Mouse (Mus musculus): ENCODE data around the gene Zfand2b. TPM values are rescaled to one million over a fixed set of nuclear protein-coding genes. Genes with fewer than 3 reads are reported as not detected.

Gene Zfand2b
- polyA plus RNA-seq, 1 experiment from 2014 or later: 41.0 TPM

DNA sequence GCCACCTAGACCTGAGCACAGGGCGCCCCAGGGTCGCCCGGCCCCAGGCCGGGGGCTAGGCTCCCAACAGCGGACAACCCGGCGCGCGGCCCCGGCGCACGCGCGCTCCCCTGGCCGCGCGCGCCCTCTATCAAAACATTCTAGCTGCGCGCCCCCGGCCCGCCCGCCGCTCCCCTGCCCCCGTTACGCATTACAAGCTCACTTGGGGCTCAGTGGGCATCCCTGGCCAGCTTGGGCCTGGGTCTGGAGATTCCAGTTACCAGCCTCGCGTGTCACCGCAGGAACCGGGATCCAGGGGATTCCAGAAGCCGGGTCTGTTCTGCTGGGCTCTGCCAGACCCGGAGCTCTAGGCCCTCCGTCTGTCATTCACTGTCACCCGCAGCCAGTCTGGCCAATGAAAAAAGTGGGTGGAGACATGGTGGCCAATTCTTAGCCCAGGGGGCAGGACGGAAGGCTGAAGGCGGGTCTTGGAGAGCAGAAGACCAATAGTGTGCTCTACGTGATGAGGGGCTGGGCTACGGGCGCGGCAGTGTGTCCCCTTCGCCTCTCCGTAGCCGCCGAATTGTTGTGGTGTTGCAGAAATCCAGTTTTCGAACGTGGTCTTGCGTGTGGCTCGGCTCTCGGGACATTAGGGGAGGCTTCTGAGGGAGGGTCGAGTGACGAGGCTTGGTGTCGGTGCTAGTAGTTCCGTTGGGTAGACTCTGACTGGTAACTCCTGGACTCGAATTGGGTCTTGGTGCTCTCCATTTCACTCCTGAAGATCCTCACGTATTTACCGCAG, 23.4 kb downstream of the Zfand2b start, which contains the start of the genes Ankzf1 and Atg9a:
Ankzf1 (plus strand) TSS at position 530 of the 781 bp plus-strand sequence.
Atg9a (minus strand) TSS at position 575 of the 781 bp plus-strand sequence.
- Histone ChIP-seq H3K9me3 (ENCODE audit: control insufficient read depth, low read depth, low read length) (no peaks in the 10 kb centered on the region), H3K4me1 (ENCODE audit: control insufficient read depth, insufficient read depth, low read length) (peaks cover 13% of the 10 kb centered on the region), H3K9ac (replicated peaks; ENCODE audit: low read depth, low read length) (peak within 1 kb of the TSS; percentile 64), H3K27me3 (ENCODE audit: control insufficient read depth, insufficient read depth, low read length) (no peaks in the 10 kb centered on the region), H3K4me3 (ENCODE audit: low read depth, low read length) (peak within 1 kb of the TSS; percentile 61), H3K27ac (ENCODE audit: low read length) (peak within 1 kb of the TSS; percentile 89), H3K36me3 (ENCODE audit: control insufficient read depth, insufficient read depth, low read length) (peaks cover 19% of the 10 kb centered on the region; the same call in 1 of the 2 replicates), H3K4me2 (replicated peaks; ENCODE audit: low read depth, low read length) (peak within 1 kb of the TSS; percentile 70)
- peak; percentile 99 for ATAC-seq (ENCODE audit: insufficient number of reproducible peaks, insufficient read depth, low FRiP score, low read depth)
- under 1% methylated on average over 56 of the region's 56 CpGs for WGBS

DNA sequence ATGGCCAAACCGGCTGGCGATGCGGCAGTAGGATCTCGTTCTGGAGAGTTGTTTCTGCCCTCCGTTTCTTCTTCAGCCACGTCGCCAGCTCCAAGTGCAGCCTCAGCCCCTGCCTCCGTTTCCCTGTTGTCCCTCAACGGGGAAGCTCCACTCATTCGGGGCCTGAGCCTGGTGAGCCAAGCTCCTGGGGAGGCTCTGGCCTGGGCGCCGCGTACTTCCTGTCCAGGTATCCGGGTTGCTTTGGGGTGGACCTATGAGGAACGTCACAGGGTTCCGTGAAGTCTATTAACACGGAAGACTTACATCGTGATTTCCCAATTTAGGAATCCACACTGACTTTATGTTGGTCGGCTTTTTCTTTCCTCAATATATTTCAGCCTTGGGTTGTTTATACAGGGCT, 24.0 kb downstream of the Zfand2b start:
- Histone ChIP-seq H3K4me2 (replicated peaks; ENCODE audit: low read depth, low read length) (peak overlapping the region; percentile 70), H3K27me3 (ENCODE audit: control insufficient read depth, insufficient read depth, low read length) (no peaks in the 10 kb centered on the region), H3K27ac (ENCODE audit: low read length) (peak overlapping the region; percentile 89), H3K9ac (replicated peaks; ENCODE audit: low read depth, low read length) (peak overlapping the region; percentile 64), H3K9me3 (ENCODE audit: control insufficient read depth, low read depth, low read length) (no peaks in the 10 kb centered on the region), H3K36me3 (ENCODE audit: control insufficient read depth, insufficient read depth, low read length) (peaks cover 19% of the 10 kb centered on the region; the same call in 1 of the 2 replicates), H3K4me1 (ENCODE audit: control insufficient read depth, insufficient read depth, low read length) (peaks cover 13% of the 10 kb centered on the region), H3K4me3 (ENCODE audit: low read depth, low read length) (peak overlapping the region; percentile 61)
- WGBS: under 1% methylated on average over 19 of the region's 19 CpGs
- ATAC-seq (ENCODE audit: insufficient number of reproducible peaks, insufficient read depth, low FRiP score, low read depth): peak; percentile 47; the same call in 1 of the 2 replicates

DNA sequence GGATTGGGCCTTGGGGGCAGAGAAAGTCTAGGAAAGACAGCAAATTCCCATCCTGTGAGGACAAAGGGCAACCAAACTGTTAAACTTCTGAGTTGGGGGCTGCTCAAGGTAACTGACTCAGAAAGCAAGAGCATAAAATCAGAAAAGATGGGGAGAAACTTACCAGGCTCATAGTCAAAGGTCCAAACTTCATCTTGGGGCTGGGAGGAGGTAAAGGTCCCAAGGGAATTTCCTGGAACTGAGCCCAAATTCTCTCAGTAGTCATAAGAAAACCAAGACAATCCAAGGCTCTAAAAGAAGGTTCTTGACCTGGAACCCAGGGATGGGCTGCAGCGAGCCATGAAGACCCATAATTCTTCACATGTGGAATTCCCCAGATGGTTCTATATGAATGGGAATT, 32.8 kb downstream of the Zfand2b start:
- Histone ChIP-seq H3K27me3 (ENCODE audit: control insufficient read depth, insufficient read depth, low read length) (no peaks in the 10 kb centered on the region), H3K36me3 (ENCODE audit: control insufficient read depth, insufficient read depth, low read length) (peaks cover 35% of the 10 kb centered on the region), H3K9me3 (ENCODE audit: control insufficient read depth, low read depth, low read length) (no peaks in the 10 kb centered on the region), H3K9ac (replicated peaks; ENCODE audit: low read depth, low read length) (no peak overlapping the region), H3K4me2 (replicated peaks; ENCODE audit: low read depth, low read length) (no peak overlapping the region), H3K27ac (ENCODE audit: low read length) (no peak overlapping the region), H3K4me1 (ENCODE audit: control insufficient read depth, insufficient read depth, low read length) (no peaks in the 10 kb centered on the region), H3K4me3 (ENCODE audit: low read depth, low read length) (no peak overlapping the region)
- 92% methylated on average over 1 of the region's 1 CpGs for WGBS
- no peak for ATAC-seq (ENCODE audit: insufficient number of reproducible peaks, insufficient read depth, low FRiP score, low read depth)

DNA sequence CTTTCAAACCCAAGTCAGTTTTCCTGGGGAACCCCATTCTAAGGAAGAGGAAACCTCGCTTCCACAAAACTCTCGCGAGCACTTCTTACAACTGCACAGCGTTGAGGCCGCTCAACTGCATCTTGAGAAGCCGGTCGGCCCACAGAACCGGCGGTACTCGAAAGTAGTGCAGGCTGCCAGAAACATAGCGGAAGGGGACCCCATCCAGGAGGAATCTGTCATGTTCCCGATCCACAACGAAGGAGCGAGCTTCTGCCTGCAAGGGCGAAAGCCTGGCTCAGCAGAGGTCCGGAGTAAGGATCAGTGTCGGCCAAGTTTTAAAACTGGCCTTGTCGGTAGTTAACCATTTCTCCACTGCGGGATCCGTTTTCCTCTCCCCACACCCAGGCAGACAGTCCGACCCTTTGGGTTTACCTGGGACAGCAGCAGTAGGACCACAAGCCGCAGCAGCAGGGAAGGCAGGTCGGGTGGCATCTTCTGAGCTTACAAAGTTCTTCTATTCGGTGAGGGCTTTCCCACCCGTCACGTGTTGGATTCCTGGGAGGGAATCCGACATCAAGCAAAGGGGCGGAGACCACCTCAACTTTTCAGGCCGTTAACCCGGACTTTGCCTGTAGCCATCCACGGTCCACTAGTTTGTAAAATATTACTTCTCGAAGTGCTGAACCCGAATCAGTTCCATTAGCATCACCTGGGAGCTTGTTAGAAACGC, 40.7 kb downstream of the Zfand2b start:
- Histone ChIP-seq H3K4me1 (ENCODE audit: control insufficient read depth, insufficient read depth, low read length) (peaks cover 22% of the 10 kb centered on the region; the same call in 1 of the 2 replicates), H3K9ac (replicated peaks; ENCODE audit: low read depth, low read length) (peak overlapping the region; percentile 36; the same call in 1 of the 2 replicates), H3K4me3 (ENCODE audit: low read depth, low read length) (peak overlapping the region; percentile 36), H3K9me3 (ENCODE audit: control insufficient read depth, low read depth, low read length) (no peaks in the 10 kb centered on the region), H3K4me2 (replicated peaks; ENCODE audit: low read depth, low read length) (peak overlapping the region; percentile 41), H3K27me3 (ENCODE audit: control insufficient read depth, insufficient read depth, low read length) (no peaks in the 10 kb centered on the region), H3K27ac (ENCODE audit: low read length) (no peak overlapping the region), H3K36me3 (ENCODE audit: control insufficient read depth, insufficient read depth, low read length) (peaks cover 15% of the 10 kb centered on the region; the same call in 1 of the 2 replicates)
- WGBS: 10% methylated on average over 34 of the region's 34 CpGs
- ATAC-seq (ENCODE audit: insufficient number of reproducible peaks, insufficient read depth, low FRiP score, low read depth): no peak

DNA sequence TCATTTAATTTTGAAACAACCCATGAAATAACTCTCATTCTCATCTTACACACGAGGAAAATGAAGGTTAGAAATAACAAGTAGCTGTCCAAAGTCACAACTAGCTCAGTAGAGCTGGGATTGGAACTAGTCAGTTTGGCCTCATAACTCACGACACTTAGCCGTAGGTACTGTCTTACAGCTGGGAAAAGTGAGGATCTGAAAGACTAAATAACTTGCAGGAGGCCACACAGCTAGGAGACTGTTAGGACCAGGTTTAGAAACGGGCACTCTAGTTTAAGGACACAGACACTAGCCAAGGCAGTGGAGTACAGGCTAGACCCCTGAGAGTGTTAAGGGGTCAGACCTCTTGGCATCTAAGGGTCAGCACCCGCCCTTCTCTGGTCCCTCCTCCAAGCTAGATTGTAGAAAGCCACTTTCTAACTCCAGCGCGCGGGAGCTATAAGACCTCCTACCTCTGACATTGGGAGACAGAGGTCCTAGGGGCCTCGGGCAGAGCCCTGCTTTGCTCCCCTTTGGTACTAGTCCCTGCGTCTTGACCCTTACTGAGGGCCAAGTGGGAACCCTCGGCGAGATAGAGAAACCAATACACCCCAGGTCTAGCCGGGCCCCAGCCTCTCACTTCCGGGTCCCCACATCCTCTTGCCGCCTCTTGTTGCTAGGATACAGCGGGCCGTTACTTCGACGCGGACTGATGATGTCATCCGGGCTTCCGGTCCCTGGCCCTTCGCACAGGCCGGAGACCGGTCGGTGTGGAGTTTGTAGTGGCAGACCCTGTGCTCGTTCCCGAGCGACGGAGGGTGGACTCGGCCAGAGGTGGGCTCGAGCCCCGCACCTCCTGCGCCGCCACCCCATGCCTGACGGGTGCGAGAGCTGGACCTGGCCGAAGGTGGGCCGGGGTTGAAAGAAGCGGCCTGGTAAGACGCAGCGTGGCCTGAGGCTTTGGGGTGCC, 42.0 kb downstream of the Zfand2b start, which contains the start of the genes Glb1l and Stk16:
Glb1l (minus strand) TSS at position 678 of the 952 bp plus-strand sequence.
Stk16 (plus strand) TSS at position 703 of the 952 bp plus-strand sequence.
- H3K27ac ChIP-seq (ENCODE audit: low read length): peak within 1 kb of the TSS; percentile 10; the same call in 1 of the 2 replicates
- no peaks in the 10 kb centered on the region for H3K27me3 ChIP-seq (ENCODE audit: control insufficient read depth, insufficient read depth, low read length)
- peak within 1 kb of the TSS; percentile 93 for H3K4me3 ChIP-seq (ENCODE audit: low read depth, low read length)
- peak within 1 kb of the TSS; percentile 84 for H3K9ac ChIP-seq (replicated peaks; ENCODE audit: low read depth, low read length)
- ATAC-seq (ENCODE audit: insufficient number of reproducible peaks, insufficient read depth, low FRiP score, low read depth): peak; percentile 90
- H3K4me1 ChIP-seq (ENCODE audit: control insufficient read depth, insufficient read depth, low read length): peaks cover 22% of the 10 kb centered on the region; the same call in 1 of the 2 replicates
- no peaks in the 10 kb centered on the region for H3K9me3 ChIP-seq (ENCODE audit: control insufficient read depth, low read depth, low read length)
- 5% methylated on average over 42 of the region's 42 CpGs for WGBS
- H3K4me2 ChIP-seq (replicated peaks; ENCODE audit: low read depth, low read length): peak within 1 kb of the TSS; percentile 90
- peaks cover 18% of the 10 kb centered on the region; the same call in 1 of the 2 replicates for H3K36me3 ChIP-seq (ENCODE audit: control insufficient read depth, insufficient read depth, low read length)

DNA sequence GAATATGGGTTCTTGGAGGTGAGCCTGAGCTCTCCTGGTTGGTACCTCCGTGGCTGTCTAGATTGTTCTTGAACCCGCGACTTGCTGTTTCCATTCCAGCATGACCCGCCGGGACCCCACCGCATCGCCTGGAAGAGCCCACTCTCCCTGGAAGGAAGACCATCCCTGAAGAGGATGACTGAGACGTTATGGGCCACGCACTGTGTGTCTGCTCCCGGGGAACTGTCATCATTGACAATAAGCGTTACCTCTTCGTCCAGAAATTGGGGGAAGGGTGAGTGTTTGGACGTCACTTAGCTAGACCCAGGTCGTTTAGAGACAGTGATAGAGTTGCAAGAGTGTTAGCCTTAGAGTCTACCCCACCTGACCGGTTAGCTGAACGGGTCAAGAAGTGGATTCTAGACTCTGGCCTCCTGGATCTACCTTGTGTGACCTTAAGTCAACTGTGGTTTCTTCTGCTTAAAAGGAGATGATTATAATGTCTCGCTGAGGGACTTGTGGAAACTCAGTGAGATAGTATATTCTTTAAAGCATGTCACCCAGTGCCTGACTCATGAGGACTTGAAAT, 42.8 kb downstream of the Zfand2b start:
- peak overlapping the region; percentile 90 for H3K4me2 ChIP-seq (replicated peaks; ENCODE audit: low read depth, low read length)
- H3K4me3 ChIP-seq (ENCODE audit: low read depth, low read length): peak overlapping the region; percentile 93
- H3K36me3 ChIP-seq (ENCODE audit: control insufficient read depth, insufficient read depth, low read length): peaks cover 18% of the 10 kb centered on the region; the same call in 1 of the 2 replicates
- H3K27me3 ChIP-seq (ENCODE audit: control insufficient read depth, insufficient read depth, low read length): no peaks in the 10 kb centered on the region
- WGBS: 11% methylated on average over 17 of the region's 17 CpGs
- H3K9me3 ChIP-seq (ENCODE audit: control insufficient read depth, low read depth, low read length): no peaks in the 10 kb centered on the region
- peaks cover 22% of the 10 kb centered on the region; the same call in 1 of the 2 replicates for H3K4me1 ChIP-seq (ENCODE audit: control insufficient read depth, insufficient read depth, low read length)
- peak overlapping the region; percentile 84 for H3K9ac ChIP-seq (replicated peaks; ENCODE audit: low read depth, low read length)
- no peak for ATAC-seq (ENCODE audit: insufficient number of reproducible peaks, insufficient read depth, low FRiP score, low read depth)
- peak overlapping the region; percentile 10; the same call in 1 of the 2 replicates for H3K27ac ChIP-seq (ENCODE audit: low read length)

DNA sequence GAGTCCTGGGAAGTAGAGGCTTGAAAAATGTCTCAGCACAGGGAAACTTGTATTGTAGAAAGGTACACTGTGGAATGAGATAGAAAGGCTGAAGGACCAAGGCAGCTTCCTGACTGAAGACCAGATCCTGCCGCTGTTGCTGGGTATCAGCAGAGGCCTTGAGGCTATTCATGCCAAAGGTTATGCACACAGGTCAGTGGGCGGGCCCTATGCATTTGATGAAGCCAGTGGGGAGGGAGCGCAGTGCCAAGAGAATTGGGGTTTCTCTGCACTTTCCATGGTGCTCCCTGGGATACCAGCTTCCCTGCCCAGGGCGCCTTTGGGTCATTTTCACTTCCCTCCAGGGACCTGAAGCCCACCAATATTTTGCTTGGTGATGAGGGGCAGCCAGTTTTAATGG, 44.1 kb downstream of the Zfand2b start:
- 74% methylated on average over 4 of the region's 4 CpGs for WGBS
- peaks cover 18% of the 10 kb centered on the region; the same call in 1 of the 2 replicates for H3K36me3 ChIP-seq (ENCODE audit: control insufficient read depth, insufficient read depth, low read length)
- no peaks in the 10 kb centered on the region for H3K9me3 ChIP-seq (ENCODE audit: control insufficient read depth, low read depth, low read length)
- H3K4me1 ChIP-seq (ENCODE audit: control insufficient read depth, insufficient read depth, low read length): peaks cover 22% of the 10 kb centered on the region; the same call in 1 of the 2 replicates
- H3K4me2 ChIP-seq (replicated peaks; ENCODE audit: low read depth, low read length): no peak overlapping the region
- H3K27me3 ChIP-seq (ENCODE audit: control insufficient read depth, insufficient read depth, low read length): no peaks in the 10 kb centered on the region
- no peak overlapping the region for H3K4me3 ChIP-seq (ENCODE audit: low read depth, low read length)
- H3K27ac ChIP-seq (ENCODE audit: low read length): no peak overlapping the region
- ATAC-seq (ENCODE audit: insufficient number of reproducible peaks, insufficient read depth, low FRiP score, low read depth): no peak
- no peak overlapping the region for H3K9ac ChIP-seq (replicated peaks; ENCODE audit: low read depth, low read length)

Measured in stomach, embryonic 14.5 days (tissue).